Mouse (Mus musculus) right cerebral cortex, adult 2 months (tissue): ENCODE results near the gene A930002H24Rik.
"Not testable (repeated sequence)": the region's sequence is repeated elsewhere in the genome, so short reads cannot be mapped to it uniquely, and the experiment has no call there.

Experiments used
- DNase-seq, 2 experiments: peaks; one replicate each; pipeline ENCODE4 v3.0.0; 2021 to 2022; ENCODE audit warnings: low spot score in 2 of 2

The A930002H24Rik gene

DNA sequence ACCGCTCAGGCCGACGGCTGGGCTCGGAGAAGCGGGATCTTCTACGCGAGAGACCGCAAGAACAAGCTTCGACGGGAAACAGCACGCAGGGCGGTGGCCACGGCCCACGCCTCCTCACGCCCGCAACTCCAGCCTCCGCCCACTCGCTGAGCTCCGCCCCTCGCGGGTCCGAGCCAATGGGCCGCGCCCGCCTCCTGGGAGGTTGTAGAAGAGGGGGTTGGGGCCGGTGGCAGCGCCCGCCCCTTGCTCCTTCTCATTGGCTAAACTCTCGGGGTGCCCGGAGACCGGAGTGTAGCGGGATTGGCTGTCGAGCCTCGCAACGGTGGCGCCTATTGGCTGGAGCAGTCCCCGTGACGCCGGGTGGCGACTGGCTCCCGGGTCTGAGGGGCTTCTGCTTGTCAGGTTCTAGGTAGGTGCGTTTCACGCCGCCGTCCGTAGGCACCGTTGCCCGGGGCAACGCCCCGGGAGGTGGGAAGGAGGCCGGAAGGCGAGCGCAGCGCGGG is at the start of gene A930002H24Rik:
TSS of gene A930002H24Rik (minus strand) at position 145 of the 503 bp plus-strand sequence.
- DNase-seq = peak; percentile 99

DNA sequence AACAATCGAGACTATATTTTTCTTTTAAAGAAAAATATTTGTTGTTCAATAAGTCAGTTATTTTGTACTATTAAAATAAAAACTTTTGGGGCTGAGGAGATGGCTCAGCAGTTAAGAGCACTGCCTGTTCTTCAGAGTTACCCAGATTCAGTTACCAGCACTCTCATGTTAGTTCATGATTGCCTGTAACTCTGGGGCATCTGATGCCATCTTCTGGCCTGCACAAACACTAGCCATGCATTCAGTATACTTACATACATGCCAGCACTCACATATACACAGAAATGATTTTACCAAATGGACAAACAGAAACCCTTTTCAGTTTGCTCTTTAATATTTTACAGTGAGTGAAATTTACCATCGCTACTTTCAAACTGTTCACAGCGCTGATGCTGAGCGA is 45.7 kb upstream of the A930002H24Rik start:
- DNase-seq = no peak

DNA sequence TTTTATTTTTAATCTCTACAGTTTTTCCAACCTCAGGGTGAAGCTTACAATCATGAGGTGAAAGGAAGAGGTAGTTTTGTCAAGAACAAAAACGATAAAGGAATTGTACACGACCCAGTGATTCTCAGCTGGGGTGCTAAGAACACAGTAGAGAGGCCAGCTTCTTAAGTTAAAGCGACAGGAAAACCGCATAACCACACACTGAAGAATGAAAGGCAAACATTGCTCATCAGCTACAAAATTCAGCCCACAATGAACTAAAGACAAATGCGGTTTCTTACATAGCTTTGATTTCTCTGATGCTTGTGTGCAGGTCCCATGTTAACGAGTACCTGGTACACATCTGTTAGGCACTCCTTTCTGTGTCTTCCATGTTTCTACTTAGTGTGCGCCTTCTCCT is 33.5 kb upstream of the A930002H24Rik start:
- DNase-seq = no peak

DNA sequence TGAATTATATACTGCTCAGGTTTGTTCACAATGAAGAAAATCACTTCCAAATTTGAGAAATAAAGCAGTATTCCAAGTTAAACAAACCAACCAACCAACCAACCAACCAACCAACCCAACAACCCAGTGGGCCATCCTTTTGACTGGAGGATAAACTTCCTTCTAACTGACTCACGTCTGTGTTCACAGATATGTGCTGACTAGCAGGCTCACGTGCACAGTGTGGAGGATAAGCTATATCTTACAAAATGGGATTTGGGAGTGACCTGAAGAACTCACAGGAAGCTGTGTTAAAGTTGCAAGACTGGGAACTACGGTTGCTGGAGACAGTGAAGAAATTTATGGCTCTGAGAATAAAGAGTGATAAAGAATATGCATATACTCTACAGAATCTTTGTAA is 32.2 kb upstream of the A930002H24Rik start:
- no peak for DNase-seq

DNA sequence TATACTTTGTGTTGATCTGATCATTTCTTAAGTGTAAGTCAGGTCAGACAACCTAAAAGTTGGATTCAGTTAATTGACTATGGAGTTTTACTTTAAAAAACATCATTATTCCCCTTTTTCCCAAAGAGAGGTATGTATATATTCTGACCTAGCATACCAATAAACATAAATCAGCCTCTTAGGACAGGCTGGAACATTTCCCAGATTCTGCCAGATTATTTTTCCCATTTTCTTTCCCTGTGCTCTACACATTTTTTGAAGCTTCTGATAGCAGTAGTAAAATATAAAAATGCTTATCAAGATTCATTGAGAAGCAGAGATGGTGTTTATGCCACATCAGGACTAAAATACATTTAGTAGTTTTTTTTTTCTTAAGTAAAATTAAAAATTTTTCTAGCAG is 27.0 kb upstream of the A930002H24Rik start:
- DNase-seq = no peak

DNA sequence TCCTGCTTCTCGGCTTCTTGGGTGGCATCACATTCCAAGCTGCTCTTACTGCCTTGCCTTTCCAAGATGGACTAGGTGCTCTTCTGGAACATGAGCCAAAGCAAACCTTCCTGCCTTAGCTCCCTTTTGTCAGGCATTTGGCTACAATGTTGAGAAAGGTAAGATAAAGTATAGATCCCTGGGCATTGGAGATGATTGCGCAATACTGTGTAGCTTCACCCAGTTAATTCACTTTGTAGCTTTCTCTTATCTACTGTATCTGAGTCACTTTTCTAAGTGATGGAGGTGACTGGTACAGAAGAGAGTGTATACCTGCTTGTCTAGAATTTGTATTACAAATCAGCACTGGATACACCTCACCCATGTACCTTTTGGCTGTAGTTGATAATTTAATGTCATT is 23.4 kb upstream of the A930002H24Rik start:
- no peak for DNase-seq

DNA sequence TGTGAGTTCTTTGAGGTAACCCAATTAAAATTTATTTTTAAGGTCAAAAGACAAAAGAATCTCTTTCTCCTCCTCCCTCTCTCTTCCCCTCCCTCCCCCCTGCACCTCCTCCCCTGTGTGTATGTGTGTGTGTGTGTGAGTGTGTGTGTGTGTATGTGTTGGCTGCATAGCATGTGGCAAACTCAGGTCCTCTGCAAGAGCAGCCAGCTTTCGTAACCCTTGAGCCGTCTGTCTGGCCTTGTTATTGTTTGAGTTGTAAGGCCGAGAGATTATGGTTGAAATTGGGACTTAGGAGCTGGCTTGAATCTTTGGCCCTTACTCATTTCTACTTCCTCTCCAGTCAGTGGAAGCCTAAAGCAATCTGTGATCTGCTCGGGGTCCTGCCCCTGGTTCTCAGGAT is 16.4 kb upstream of the A930002H24Rik start:
- DNase-seq = no peak

DNA sequence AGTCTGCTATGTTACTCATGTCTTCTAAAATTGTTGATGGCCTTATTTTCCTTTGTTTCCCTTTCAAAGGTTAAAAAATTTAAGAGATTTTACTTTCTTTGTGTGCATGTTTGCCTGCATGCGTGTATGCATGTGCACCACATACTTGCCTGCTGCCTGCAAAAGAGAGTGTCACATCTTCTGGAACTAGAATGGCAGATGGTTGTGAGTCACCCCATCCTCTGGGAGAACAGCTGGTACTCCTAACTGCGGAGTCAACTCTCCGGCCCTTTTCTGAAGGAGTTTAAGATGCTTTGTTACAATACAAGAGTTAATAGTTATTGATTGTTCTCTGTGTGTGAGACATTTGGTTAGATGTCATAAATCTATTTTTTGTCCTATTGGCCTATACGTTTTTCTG is 15.3 kb upstream of the A930002H24Rik start:
- peak; percentile 25 to 41 for DNase-seq

DNA sequence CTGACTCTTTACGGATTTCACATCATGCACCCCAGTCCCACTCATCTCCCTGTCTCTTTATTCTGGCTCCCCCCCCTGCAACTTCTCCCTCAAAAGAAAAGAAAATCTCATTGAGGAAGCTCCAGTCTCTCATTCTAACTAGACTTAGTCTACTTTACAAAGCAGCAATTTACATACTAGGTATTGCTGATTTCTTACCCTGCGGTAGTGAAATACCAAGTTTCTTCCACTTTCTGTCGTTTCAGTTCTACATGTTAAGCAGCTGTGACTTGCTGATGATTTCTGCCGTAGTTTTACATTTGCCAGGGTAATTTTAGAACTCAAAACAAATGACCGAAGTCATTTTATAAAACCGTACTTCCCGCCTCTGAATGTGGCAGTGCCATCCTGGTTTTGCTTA is 8.2 kb upstream of the A930002H24Rik start:
- no peak for DNase-seq

DNA sequence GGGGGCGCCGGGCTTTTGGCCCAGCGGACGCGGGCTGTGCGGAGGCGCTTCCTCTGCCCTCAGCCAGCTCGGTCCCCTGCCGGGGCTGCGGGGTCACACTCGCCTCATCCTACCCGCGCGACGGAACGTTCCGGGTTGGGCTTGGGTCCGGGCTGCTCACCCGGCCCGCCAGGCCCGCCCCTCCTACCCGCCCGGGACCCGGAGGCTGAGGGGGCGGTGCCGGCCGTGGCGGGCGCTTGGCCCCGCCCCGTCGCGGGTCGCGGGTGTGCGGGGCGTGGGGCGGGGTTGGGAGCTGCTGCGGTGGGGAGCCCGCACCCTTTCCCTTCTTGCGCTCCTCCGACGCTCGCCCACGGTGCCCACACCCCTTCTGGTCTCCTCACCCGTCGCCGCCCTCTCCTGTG is 580 bp upstream of the A930002H24Rik start:
- DNase-seq = peak in 1 of 2 experiments; percentile 29

DNA sequence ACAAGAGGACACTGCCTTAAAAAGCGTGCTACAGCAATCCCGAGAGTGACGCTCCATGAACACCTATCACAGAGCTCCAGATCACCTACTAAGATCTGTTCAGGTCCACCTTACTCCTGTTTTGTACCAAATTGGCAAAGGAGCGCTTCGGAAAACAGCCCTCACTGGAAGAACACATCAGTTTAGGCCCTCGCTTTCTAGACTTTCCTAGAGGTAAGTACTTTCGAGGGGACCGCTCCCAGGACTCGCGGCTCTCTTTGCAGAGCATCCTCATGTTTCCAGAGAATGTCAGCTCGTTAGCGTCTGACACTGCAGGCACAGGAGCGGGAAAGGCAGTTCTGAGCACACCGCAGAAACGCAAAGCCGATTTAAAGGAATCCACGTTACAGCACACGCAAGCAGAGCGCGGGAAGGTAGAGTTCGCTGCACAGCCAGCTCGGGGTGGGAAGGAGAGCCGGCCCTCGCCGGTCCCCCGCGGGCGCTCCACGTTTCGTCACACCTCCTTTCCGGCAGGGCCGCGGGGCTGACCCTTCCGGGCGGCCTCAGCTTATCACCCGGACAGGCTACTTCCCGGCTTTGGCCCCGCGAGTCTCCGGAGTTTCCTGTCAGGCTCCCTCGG is 470 bp downstream of the A930002H24Rik start, which contains the start of gene Fer:
TSS of gene Fer (plus strand) at position 51 of the 619 bp plus-strand sequence.
- DNase-seq = peak in 1 of 2 experiments; percentile 13

DNA sequence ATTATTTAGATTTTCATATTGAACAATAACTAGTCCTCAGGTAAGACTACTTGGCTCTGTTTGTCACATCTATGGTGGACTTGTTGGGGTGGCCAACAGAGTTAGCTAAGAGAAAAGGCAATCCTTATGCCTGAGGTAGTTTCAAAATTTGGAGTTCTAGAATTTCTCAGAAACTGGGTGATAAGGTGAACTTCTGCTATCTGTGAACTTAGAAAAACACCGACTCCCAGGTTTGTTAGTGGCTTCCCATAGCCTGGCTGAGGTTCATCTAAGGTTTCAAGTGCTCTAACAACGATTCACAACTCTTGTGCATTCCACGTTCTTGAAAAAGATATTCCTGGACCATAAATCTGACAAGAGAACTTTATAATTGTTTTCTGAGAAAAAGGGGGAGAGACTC is 1.2 kb downstream of the A930002H24Rik start:
- DNase-seq = no peak

DNA sequence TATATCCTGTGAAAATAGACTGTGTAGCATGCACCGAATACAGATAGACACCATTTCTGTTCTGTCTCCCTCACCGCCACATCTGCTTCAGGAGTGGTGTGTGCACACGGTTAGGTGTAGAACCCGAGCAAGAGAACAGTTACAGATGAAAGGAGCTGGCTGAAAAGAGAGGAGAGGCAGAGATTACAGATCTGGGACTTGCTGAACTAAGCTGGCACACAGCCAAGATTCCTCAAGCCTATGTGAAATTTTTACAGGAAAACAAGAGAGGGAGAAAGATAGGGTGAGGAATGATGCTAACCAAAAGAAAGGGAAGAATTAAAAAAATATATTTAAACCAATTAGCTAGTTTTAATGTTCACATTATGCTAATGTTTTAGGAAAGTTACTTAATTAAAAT is 2.6 kb downstream of the A930002H24Rik start:
- no peak for DNase-seq

DNA sequence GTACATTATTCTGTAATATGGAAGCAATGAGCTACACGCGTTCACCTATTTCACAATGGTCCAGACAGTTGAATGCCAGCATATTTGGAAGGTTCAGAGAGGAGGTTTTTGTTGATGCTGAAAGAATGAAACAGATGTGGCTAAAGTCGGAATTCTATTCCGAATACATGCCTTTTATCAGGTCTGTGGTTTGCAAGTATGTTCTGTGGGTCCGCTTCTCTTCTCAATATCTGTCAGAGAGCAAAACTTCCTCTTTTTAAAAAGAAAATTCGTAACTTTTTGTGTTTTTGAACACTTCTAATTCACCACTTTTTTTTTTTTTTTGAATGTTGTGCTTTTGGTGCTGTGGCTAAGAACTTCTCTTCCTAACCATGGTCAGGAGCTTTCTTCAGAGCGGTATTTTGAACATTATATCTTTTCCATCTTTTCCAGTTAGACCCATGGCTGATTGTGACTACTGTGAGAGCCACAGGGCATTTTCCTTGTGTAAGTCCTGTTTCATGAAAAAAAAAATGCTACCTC is 6.5 kb downstream of the A930002H24Rik start:
- DNase-seq = no peak

DNA sequence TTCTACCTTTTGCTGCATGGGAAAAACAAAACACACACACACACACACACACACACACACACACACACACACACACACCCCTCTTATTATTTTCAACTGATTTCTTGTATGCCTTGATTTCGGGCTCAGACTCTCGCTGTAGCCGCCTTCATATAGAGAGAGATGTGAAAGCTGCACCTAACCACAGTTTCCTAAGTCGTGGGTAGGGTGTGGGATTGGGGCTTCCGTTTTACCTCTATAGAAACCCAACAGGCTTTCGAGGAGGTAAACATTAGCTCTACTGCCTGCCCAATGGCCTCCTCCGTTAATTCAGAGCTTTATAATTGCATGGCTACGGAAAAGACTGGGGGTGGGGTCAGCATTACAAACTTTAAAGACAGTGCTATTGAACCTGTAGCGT is 13.6 kb downstream of the A930002H24Rik start:
- DNase-seq = no peak

DNA sequence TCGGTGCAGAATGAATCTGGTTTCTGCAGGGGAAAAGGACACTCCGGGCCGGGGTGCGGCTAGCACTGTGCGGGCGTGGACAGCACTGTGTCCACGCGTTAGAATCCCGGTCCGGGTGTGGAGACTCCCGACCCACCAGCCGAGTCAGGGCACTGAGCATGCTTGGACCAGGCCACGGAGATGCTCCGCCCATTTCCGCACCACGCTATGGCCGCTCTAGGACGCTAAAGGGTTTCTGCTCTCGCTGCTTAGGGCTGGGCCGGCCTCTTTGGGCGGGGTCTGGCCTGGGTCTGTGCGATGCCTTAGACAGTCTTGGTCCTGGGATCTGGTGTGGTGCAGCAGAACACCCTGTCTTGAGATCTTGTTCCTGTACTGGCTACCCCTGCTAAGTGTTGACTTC is 14.0 kb downstream of the A930002H24Rik start:
- peak; percentile 76 to 85 for DNase-seq

DNA sequence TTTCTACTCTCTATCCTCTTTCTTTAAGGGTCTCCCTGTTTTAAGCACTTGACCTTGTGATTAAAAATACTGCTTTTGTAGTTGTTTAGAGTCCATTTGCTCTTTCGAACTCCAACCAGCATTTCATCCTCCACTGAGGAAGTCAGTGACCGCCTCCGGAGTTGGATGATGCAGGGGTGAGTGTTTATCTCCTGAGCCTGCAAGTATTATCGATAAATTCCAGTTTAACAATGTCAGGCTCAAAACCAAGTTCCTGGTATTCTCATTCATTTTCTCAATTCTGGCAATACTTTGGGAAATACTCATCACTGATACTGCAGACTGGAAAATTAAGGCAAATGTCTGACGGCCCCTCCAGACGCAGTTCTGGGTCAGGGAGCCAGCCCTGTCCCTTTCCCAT is 14.4 kb downstream of the A930002H24Rik start:
- no peak for DNase-seq

DNA sequence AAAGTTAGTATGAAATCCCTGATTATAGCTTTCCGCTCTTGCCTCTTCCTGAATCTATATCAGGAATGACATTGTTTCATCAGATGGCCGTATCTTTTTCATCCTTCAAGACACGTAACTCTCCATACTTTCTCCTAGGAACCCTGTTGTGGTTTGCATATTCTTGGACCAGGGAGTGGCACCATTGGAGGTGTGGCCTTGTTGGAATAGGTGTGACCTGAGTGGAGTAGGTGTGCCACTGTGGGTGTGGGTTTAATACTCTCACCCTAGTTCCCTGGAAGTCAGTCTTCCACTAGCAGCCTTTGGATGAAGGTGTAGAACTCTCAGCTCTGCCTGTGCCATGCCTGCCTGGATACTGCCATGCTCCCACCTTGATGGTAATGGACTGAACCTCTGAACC is 17.8 kb downstream of the A930002H24Rik start:
- not testable (repeated sequence) for DNase-seq

DNA sequence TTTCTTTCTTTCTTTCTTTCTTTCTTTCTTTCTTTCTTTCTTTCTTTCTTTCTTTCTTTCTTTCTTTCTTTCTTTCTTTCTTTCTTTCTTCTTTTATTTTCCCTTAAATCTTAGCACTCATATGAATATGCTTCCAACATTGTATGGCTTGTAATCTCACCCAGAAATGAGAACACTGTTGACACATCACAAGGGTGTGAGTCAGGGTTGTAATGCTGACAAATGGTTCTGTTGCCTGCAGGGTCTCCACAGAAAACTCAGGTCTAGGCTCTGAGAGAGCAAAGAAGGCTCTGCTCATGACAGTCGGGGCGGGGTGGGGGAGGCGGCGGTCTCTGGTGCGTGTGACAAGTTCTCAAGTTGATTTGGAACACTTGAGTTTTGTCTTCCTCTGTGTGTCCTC is 18.7 kb downstream of the A930002H24Rik start:
- no peak for DNase-seq

DNA sequence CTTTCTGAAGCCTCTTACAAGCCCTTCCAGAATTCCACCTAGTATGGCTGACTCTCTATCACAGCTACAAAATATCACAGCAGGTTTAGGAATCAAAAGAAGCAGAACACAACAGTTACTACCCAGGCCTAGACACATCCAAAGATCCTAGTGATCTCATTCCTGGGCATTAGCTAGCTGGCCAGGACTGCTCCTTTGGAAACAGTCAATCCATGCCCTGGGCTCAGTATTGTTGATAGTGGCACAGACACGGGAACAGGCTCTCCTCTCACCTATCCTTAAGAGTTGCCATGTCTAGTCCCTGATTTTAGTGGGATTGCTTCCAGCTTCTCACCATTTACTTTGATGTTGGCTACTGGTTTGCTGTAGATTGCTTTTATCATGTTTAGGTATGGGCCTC is 21.4 kb downstream of the A930002H24Rik start:
- DNase-seq = no peak

DNA sequence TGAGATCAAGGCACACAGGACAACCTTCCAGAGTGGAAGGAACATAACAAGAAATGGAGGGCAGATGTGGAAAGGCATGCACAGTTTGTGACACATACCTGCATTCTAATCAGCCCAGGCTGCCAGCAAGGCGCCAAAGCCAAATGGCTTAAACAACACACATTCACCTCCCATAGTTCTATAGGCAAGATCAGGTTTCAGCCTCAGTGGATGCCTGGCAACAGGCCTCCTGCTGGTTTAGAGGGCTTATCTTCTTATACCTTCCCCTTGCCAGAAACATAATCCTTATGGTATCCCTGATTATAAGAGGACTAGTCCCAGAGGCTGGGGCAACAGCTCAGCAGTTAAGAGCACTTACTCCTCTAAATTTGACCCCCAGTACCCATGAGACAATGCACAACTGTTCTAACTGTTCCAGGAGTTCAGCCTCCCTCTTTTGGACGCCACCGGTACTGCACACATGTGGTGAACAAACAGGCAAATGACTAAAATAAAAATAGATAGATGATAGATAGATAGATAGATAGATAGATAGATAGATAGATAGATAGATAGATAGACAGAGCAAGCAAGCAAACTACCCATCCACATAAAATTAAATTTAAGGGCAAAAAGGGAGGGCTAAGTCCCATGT is 23.8 kb downstream of the A930002H24Rik start:
- no peak for DNase-seq

DNA sequence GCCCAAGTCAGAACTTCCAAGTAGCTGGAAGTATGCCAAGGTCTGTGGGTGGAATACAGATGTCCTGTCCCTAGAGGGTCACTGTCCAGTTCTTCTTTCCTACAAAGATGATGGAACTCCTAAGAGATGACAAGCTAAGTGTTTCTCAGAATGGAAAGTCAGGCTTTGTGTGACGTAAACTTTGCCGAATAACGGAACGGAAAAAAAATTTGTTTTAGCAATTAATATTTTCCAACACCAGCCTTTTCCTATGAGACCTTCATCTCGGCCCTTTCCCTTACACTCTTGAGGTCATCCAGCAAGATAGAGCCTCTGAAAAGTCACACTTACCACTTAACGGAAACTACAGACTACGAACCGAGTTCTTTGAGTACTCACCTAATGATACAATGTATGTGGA is 25.4 kb downstream of the A930002H24Rik start:
- no peak for DNase-seq

DNA sequence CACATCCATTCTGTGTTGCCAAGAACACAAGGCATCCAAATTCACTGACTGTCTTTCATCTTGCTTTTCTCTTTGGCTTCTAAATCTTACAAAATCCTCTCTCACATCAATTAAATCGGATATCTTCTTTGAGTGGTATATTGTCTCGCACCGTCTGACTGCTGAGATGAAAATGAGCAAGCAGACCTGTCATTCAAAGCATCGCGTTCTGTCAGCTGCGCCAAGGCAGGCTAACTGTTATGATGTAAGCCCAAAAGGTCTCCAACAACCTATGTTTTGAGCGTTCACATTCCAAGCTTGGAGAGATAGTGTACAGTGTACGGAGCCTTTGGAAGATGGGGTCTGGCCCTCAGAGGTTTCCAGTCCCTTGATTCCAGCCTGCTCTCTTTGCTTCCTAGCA is 26.9 kb downstream of the A930002H24Rik start:
- DNase-seq = no peak
